Mouse (Mus musculus): ENCODE measurements at regions not wholly inside any gene's neighbourhood (a gene's known extent, or its start where the extent isn't known, plus 50 kb on each side); places are given as distances from the start of the nearest gene placed in this dataset.

- Histone ChIP-seq H3K9ac (replicated peaks; ENCODE audit: low read length) (no peak overlapping the region), H3K4me1 (ENCODE audit: control insufficient read depth, insufficient read depth, low read length) (no peaks in the 10 kb centered on the region), H3K9me3 (replicated peaks; ENCODE audit: control insufficient read depth, low read length) (no peaks in the 10 kb centered on the region), H3K27ac (replicated peaks; ENCODE audit: low read depth, low read length) (no peak overlapping the region), H3K4me2 (ENCODE audit: low read depth, low read length) (no peak overlapping the region), H3K36me3 (replicated peaks; ENCODE audit: control insufficient read depth, insufficient read depth, low read depth, low read length) (no peaks in the 10 kb centered on the region), H3K4me3 (ENCODE audit: low read depth, low read length) (no peak overlapping the region), H3K27me3 (ENCODE audit: control insufficient read depth, insufficient read depth, low read length) (no peaks in the 10 kb centered on the region)
- ATAC-seq (replicated peaks; ENCODE audit: insufficient number of reproducible peaks, low FRiP score, low TSS enrichment, low read depth) (no peak), DNase-seq (ENCODE audit: low spot score) (no peak)
- WGBS, result 81% methylated on average over 4 of the region's 4 CpGs
Observed at GRCm38 (mm10) chr14:78225677-78226076, 82.2 kb downstream of the Tnfsf11 start.

DNA sequence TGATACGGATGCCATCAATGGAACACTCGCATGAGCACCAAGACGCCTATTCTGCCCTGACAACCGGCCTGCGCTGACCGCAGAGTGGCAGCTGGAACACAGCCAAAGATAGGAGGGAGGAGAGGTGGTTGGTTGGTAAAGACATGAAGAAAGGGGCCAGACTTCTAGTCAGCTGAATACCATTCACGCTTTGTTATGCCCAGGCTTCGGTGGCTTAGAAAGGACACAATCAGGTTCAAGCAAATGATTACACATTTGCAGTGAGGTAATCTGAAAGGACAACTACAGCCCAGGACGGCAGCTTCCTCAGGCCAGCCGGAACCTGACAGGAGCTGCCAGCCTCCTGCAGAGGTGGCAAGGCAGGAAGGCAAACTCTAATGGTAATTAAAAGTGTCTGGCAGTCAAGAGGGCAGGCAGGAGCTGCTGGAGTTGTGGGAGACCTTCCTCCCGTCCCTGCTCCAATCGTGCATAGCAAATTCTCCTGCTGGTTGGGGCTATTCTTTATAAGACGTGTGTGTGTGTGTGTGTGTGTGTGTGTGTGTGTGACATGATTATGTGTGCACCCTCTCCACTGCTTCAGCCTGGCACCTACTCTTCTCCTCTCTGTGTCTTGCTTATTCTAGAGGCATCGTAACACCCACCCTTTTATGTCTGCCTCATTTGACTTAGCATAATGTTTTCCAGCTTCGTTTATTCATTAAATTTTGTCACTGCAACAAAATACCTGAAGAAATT lies 91.4 kb downstream of the Tnfsf11 start:
- no peak for DNase-seq (ENCODE audit: low spot score)
- Histone ChIP-seq H3K4me2 (ENCODE audit: low read depth, low read length) (no peak overlapping the region), H3K36me3 (replicated peaks; ENCODE audit: control insufficient read depth, insufficient read depth, low read depth, low read length) (no peaks in the 10 kb centered on the region), H3K9me3 (replicated peaks; ENCODE audit: control insufficient read depth, low read length) (no peaks in the 10 kb centered on the region), H3K27ac (replicated peaks; ENCODE audit: low read depth, low read length) (no peak overlapping the region), H3K4me3 (ENCODE audit: low read depth, low read length) (no peak overlapping the region), H3K4me1 (ENCODE audit: control insufficient read depth, insufficient read depth, low read length) (no peaks in the 10 kb centered on the region), H3K9ac (replicated peaks; ENCODE audit: low read length) (no peak overlapping the region), H3K27me3 (ENCODE audit: control insufficient read depth, insufficient read depth, low read length) (no peaks in the 10 kb centered on the region)
- no peak for ATAC-seq (replicated peaks; ENCODE audit: insufficient number of reproducible peaks, low FRiP score, low TSS enrichment, low read depth)
- WGBS, result 61% methylated on average over 15 of the region's 15 CpGs

- H3K4me1 ChIP-seq (ENCODE audit: control insufficient read depth, insufficient read depth, low read length), result no peaks in the 10 kb centered on the region
Observed at GRCm38 (mm10) chr14:78215491-78215890, 92.4 kb downstream of the Tnfsf11 start.

GRCm38 (mm10) chr14:78204566-78204863 lies 103.3 kb downstream of the Tnfsf11 start:
- Histone ChIP-seq H3K36me3 (replicated peaks; ENCODE audit: control insufficient read depth, insufficient read depth, low read depth, low read length) (no peaks in the 10 kb centered on the region), H3K9me3 (replicated peaks; ENCODE audit: control insufficient read depth, low read length) (no peaks in the 10 kb centered on the region), H3K27ac (replicated peaks; ENCODE audit: low read depth, low read length) (no peak overlapping the region), H3K27me3 (ENCODE audit: control insufficient read depth, insufficient read depth, low read length) (no peaks in the 10 kb centered on the region), H3K4me1 (ENCODE audit: control insufficient read depth, insufficient read depth, low read length) (no peaks in the 10 kb centered on the region), H3K4me3 (ENCODE audit: low read depth, low read length) (no peak overlapping the region), H3K4me2 (ENCODE audit: low read depth, low read length) (no peak overlapping the region), H3K9ac (replicated peaks; ENCODE audit: low read length) (no peak overlapping the region)
- no peak for ATAC-seq (replicated peaks; ENCODE audit: insufficient number of reproducible peaks, low FRiP score, low TSS enrichment, low read depth)
- DNase-seq (ENCODE audit: low spot score), result no peak
- WGBS, result 88% methylated on average over 4 of the region's 4 CpGs

More at GRCm38 (mm10) chr14:78215491-78215890, 92.4 kb downstream of the Tnfsf11 start:
- no peak overlapping the region for H3K9ac ChIP-seq (replicated peaks; ENCODE audit: low read length)
- H3K27ac ChIP-seq (replicated peaks; ENCODE audit: low read depth, low read length), result no peak overlapping the region
- no peak overlapping the region for H3K4me3 ChIP-seq (ENCODE audit: low read depth, low read length)
- no peaks in the 10 kb centered on the region for H3K27me3 ChIP-seq (ENCODE audit: control insufficient read depth, insufficient read depth, low read length)
- H3K9me3 ChIP-seq (replicated peaks; ENCODE audit: control insufficient read depth, low read length), result no peaks in the 10 kb centered on the region
- no peaks in the 10 kb centered on the region for H3K36me3 ChIP-seq (replicated peaks; ENCODE audit: control insufficient read depth, insufficient read depth, low read depth, low read length)
- 75% methylated on average over 4 of the region's 4 CpGs for WGBS
- DNase-seq (ENCODE audit: low spot score), result no peak
- no peak for ATAC-seq (replicated peaks; ENCODE audit: insufficient number of reproducible peaks, low FRiP score, low TSS enrichment, low read depth)
- no peak overlapping the region for H3K4me2 ChIP-seq (ENCODE audit: low read depth, low read length)

GRCm38 (mm10) chr14:78203726-78204565 lies 103.9 kb downstream of the Tnfsf11 start:
- no peak for ATAC-seq (replicated peaks; ENCODE audit: insufficient number of reproducible peaks, low FRiP score, low TSS enrichment, low read depth)
- Histone ChIP-seq H3K4me1 (ENCODE audit: control insufficient read depth, insufficient read depth, low read length) (no peaks in the 10 kb centered on the region), H3K36me3 (replicated peaks; ENCODE audit: control insufficient read depth, insufficient read depth, low read depth, low read length) (no peaks in the 10 kb centered on the region), H3K27ac (replicated peaks; ENCODE audit: low read depth, low read length) (no peak overlapping the region), H3K4me2 (ENCODE audit: low read depth, low read length) (no peak overlapping the region), H3K4me3 (ENCODE audit: low read depth, low read length) (no peak overlapping the region), H3K27me3 (ENCODE audit: control insufficient read depth, insufficient read depth, low read length) (no peaks in the 10 kb centered on the region), H3K9ac (replicated peaks; ENCODE audit: low read length) (no peak overlapping the region), H3K9me3 (replicated peaks; ENCODE audit: control insufficient read depth, low read length) (no peaks in the 10 kb centered on the region)
- WGBS, result 79% methylated on average over 15 of the region's 15 CpGs
- peak; percentile 15 for DNase-seq (ENCODE audit: low spot score)

GRCm38 (mm10) chr14:78202781-78203180 lies 105.1 kb downstream of the Tnfsf11 start:
- 85% methylated on average over 1 of the region's 1 CpGs for WGBS
- no peak overlapping the region for H3K27ac ChIP-seq (replicated peaks; ENCODE audit: low read depth, low read length)
- peak; percentile 5 for DNase-seq (ENCODE audit: low spot score)
- no peaks in the 10 kb centered on the region for H3K9me3 ChIP-seq (replicated peaks; ENCODE audit: control insufficient read depth, low read length)
- H3K4me2 ChIP-seq (ENCODE audit: low read depth, low read length), result no peak overlapping the region
- no peaks in the 10 kb centered on the region for H3K27me3 ChIP-seq (ENCODE audit: control insufficient read depth, insufficient read depth, low read length)
- H3K4me3 ChIP-seq (ENCODE audit: low read depth, low read length), result no peak overlapping the region
- H3K36me3 ChIP-seq (replicated peaks; ENCODE audit: control insufficient read depth, insufficient read depth, low read depth, low read length), result no peaks in the 10 kb centered on the region
- no peak overlapping the region for H3K9ac ChIP-seq (replicated peaks; ENCODE audit: low read length)
- no peak for ATAC-seq (replicated peaks; ENCODE audit: insufficient number of reproducible peaks, low FRiP score, low TSS enrichment, low read depth)
- H3K4me1 ChIP-seq (ENCODE audit: control insufficient read depth, insufficient read depth, low read length), result no peaks in the 10 kb centered on the region

DNA sequence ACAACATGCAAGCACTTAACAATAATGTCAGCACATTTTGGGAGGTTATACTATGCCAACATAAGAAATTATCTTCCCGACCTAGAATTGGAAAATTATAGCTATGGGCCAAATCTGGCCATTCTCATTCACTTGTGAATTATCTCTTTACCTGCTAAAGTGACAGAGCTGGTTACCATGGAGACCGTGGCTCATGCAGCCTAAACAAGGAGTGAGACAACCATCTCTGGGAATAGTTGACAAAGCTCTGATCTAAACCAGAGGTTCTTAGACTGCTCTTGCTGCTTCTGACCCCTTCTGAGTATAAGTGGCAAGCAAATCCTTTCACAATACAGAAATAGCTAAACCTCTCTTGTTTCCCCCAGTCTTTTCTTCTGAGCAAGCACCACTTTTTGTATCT lies 108.7 kb upstream of the Fam216b start:
- Histone ChIP-seq H3K9ac (replicated peaks; ENCODE audit: low read length) (no peak overlapping the region), H3K36me3 (replicated peaks; ENCODE audit: control insufficient read depth, insufficient read depth, low read depth, low read length) (no peaks in the 10 kb centered on the region), H3K9me3 (replicated peaks; ENCODE audit: control insufficient read depth, low read length) (no peaks in the 10 kb centered on the region), H3K4me1 (ENCODE audit: control insufficient read depth, insufficient read depth, low read length) (no peaks in the 10 kb centered on the region), H3K4me2 (ENCODE audit: low read depth, low read length) (no peak overlapping the region), H3K27ac (replicated peaks; ENCODE audit: low read depth, low read length) (no peak overlapping the region), H3K4me3 (ENCODE audit: low read depth, low read length) (no peak overlapping the region), H3K27me3 (ENCODE audit: control insufficient read depth, insufficient read depth, low read length) (no peaks in the 10 kb centered on the region)
- DNase-seq (ENCODE audit: low spot score) (peak; percentile 4), ATAC-seq (replicated peaks; ENCODE audit: insufficient number of reproducible peaks, low FRiP score, low TSS enrichment, low read depth) (no peak)
- WGBS, result 81% methylated on average over 2 of the region's 2 CpGs

- 66% methylated on average over 6 of the region's 6 CpGs for WGBS
- Histone ChIP-seq H3K4me2 (ENCODE audit: low read depth, low read length) (no peak overlapping the region), H3K9ac (replicated peaks; ENCODE audit: low read length) (no peak overlapping the region)
Observed at GRCm38 (mm10) chr14:78179576-78179975, 90.8 kb upstream of the Fam216b start.

More at GRCm38 (mm10) chr14:78179576-78179975, 90.8 kb upstream of the Fam216b start:
- Histone ChIP-seq H3K27me3 (ENCODE audit: control insufficient read depth, insufficient read depth, low read length) (no peaks in the 10 kb centered on the region), H3K36me3 (replicated peaks; ENCODE audit: control insufficient read depth, insufficient read depth, low read depth, low read length) (no peaks in the 10 kb centered on the region), H3K27ac (replicated peaks; ENCODE audit: low read depth, low read length) (no peak overlapping the region), H3K9me3 (replicated peaks; ENCODE audit: control insufficient read depth, low read length) (no peaks in the 10 kb centered on the region), H3K4me1 (ENCODE audit: control insufficient read depth, insufficient read depth, low read length) (no peaks in the 10 kb centered on the region), H3K4me3 (ENCODE audit: low read depth, low read length) (no peak overlapping the region)
- peak; percentile 66 for DNase-seq (ENCODE audit: low spot score)
- ATAC-seq (replicated peaks; ENCODE audit: insufficient number of reproducible peaks, low FRiP score, low TSS enrichment, low read depth), result no peak

Measured in embryonic facial prominence, embryonic 11.5 days (tissue).